Mouse (Mus musculus): ENCODE measurements at regions not wholly inside any gene's neighbourhood (a gene's known extent, or its start where the extent isn't known, plus 50 kb on each side); places are given as distances from the start of the nearest gene placed in this dataset.

DNA sequence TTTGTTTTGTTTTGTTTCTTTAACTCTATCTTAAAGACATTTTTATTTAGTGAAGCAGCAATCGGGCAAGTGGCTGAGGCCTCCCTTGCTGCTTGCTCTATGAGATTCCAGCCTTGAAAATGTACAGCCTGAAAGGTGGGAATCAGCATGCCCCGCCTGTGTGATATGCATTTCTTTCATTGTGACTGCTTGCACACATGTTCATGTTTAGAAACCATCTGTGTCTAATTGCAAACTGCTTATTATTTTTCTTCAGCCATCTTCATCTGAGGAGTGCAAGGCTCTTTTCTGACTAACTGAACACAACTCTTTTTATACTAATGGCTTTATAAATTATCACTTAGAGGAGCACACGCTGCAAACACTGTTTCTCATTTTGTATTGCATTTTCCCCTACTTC is 449.0 kb upstream of the Sptlc3 start:
- Histone ChIP-seq H3K9ac (replicated peaks) (no peak overlapping the region), H3K36me3 (no peaks in the 10 kb centered on the region), H3K27me3 (no peaks in the 10 kb centered on the region), H3K9me3 (no peaks in the 10 kb centered on the region), H3K27ac (replicated peaks) (no peak overlapping the region), H3K4me1 (no peaks in the 10 kb centered on the region), H3K4me2 (replicated peaks) (no peak overlapping the region), H3K4me3 (no peak overlapping the region)
- WGBS, result 85% methylated on average over 3 of the region's 3 CpGs
- ATAC-seq (ENCODE audit: low FRiP score, low read depth), result no peak

DNA sequence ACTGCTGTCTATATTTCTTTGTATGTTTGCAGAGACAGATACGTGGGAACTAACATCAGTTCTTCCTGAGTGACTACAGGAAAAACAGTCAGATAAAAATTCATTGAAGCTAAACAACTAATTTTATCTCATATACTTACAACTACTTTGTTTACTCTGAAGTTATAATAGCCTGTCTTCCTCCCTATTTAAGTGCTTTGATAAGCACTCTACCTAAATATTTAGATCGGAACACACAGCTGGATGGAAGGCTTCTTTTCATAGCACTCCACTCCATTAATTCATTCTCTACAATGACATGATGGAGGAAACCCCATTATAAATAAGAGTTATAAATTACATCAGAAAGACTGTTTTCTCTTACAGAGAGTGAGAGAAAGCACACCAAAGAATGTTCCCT is 438.5 kb upstream of the Sptlc3 start:
- Histone ChIP-seq H3K4me1 (no peaks in the 10 kb centered on the region), H3K27me3 (no peaks in the 10 kb centered on the region), H3K27ac (replicated peaks) (no peak overlapping the region), H3K4me3 (no peak overlapping the region), H3K36me3 (no peaks in the 10 kb centered on the region), H3K9me3 (no peaks in the 10 kb centered on the region), H3K4me2 (replicated peaks) (no peak overlapping the region), H3K9ac (replicated peaks) (no peak overlapping the region)
- WGBS, result 81% methylated on average over 2 of the region's 2 CpGs
- ATAC-seq (ENCODE audit: low FRiP score, low read depth), result no peak

DNA sequence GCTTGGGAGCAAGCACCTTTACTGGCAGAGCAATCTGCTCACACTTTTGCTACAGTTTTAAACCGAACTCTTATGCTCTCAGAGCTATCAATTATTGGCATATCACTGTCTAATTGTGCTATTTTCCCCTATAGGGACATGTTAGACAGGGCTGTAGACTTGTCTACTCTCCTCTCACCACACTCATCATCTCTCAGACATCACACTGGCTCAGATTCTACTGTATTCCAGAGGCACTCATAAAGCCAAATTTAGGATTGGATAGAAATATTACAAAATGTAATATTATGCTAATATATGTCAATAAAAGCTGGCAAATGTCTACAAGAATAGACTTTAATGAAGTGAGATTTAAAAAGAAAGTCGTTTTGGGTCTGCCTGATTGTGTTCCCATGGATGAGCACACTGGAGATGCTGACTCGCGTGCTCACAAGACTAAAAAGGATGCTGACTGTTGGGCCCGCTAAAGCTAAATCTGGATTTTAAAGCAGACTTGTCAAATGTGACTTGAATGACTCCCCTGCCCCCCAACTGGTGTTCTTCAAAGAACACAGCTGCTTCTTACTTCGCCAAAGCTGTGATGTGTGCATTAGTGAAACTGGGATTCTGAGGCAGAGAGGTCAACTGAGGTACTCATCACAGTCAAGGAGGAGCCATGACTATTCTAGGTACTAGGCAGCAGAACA is 424.3 kb upstream of the Sptlc3 start:
- Histone ChIP-seq H3K4me1 (no peaks in the 10 kb centered on the region), H3K27me3 (no peaks in the 10 kb centered on the region), H3K9ac (replicated peaks) (no peak overlapping the region), H3K36me3 (no peaks in the 10 kb centered on the region), H3K9me3 (no peaks in the 10 kb centered on the region), H3K4me2 (replicated peaks) (no peak overlapping the region), H3K27ac (replicated peaks) (no peak overlapping the region), H3K4me3 (no peak overlapping the region)
- WGBS, result 84% methylated on average over 6 of the region's 6 CpGs
- ATAC-seq (ENCODE audit: low FRiP score, low read depth), result no peak

DNA sequence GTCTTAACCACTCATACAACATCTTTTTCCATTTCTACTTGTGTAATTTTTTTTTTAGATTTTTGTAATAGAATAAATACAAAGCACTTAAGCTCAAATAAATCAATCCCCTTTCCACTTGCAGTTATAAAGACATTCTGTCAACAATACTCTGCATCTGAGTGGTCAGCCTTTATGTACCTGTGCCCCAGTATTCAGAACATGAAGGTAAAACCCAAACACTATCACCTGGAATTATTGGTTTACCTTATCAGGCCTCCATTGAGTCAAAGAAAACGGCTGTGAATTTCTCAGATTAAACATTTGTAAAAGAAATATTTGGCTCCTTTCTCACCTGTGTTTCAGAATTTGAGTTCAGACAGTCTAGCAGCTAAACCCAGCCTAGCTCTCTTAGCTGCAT is 422.0 kb upstream of the Sptlc3 start:
- no peak for ATAC-seq (ENCODE audit: low FRiP score, low read depth)
- H3K27me3 ChIP-seq, result no peaks in the 10 kb centered on the region
- WGBS, result 74% methylated on average over 1 of the region's 1 CpGs
- H3K9me3 ChIP-seq, result no peaks in the 10 kb centered on the region
- H3K4me2 ChIP-seq (replicated peaks), result no peak overlapping the region
- H3K4me1 ChIP-seq, result no peaks in the 10 kb centered on the region
- no peaks in the 10 kb centered on the region for H3K36me3 ChIP-seq
- H3K9ac ChIP-seq (replicated peaks), result no peak overlapping the region
- H3K4me3 ChIP-seq, result no peak overlapping the region
- H3K27ac ChIP-seq (replicated peaks), result no peak overlapping the region

DNA sequence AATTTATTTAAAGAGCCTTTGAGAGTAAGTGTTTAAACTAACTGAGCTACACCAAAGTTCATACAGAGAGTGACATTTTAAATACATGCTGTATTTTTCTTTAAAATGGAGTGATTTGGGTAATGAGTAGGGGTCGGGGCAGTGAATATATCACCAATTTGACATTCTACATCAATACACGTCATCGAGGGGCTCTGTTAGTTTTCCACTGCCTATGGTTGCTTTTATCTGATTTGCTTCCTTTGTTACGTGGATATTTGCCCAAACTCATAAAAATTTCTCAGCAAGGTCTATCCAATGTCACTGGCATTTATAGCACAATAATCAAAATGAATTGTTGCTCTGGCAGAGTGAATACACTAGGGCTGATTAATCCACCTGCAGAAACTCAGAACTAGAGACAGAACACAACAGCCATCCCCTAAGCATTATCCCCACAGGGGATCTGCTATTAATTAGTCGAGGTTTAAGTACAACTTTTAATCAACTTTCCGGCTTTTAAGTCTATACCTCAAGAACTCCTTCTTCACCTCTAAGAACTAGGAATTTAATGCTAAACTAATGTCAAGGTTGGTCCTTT is 400.1 kb upstream of the Sptlc3 start:
- 80% methylated on average over 6 of the region's 6 CpGs for WGBS
- no peaks in the 10 kb centered on the region for H3K36me3 ChIP-seq
- H3K27me3 ChIP-seq, result no peaks in the 10 kb centered on the region
- no peaks in the 10 kb centered on the region for H3K9me3 ChIP-seq
- H3K4me1 ChIP-seq, result no peaks in the 10 kb centered on the region
- H3K4me3 ChIP-seq, result no peak overlapping the region
- H3K9ac ChIP-seq (replicated peaks), result no peak overlapping the region
- no peak overlapping the region for H3K27ac ChIP-seq (replicated peaks)
- ATAC-seq (ENCODE audit: low FRiP score, low read depth), result no peak
- no peak overlapping the region for H3K4me2 ChIP-seq (replicated peaks)

DNA sequence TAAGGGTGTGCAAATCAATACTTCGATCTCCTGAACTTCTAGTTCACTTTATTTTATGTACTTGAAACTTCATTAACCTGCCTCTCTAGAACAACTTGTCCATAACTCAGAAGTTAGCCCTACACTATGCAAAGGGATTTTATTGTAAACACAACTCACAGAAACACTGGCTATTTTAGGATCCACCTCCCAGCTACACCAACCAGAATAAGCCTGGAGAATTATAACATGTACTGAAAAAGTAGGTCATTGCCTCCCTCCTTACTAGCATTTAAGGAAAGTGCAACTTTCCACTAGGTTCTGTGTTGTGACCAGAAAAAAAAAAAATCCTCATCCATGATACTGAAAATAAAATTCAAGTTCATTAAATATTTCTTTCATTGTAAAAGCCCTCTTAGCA is 382.0 kb upstream of the Sptlc3 start:
- 85% methylated on average over 1 of the region's 1 CpGs for WGBS
- H3K4me2 ChIP-seq (replicated peaks), result no peak overlapping the region
- H3K4me3 ChIP-seq, result no peak overlapping the region
- no peak overlapping the region for H3K27ac ChIP-seq (replicated peaks)
- H3K27me3 ChIP-seq, result no peaks in the 10 kb centered on the region
- H3K9me3 ChIP-seq, result no peaks in the 10 kb centered on the region
- ATAC-seq (ENCODE audit: low FRiP score, low read depth), result no peak
- H3K9ac ChIP-seq (replicated peaks), result no peak overlapping the region
- H3K4me1 ChIP-seq, result no peaks in the 10 kb centered on the region
- H3K36me3 ChIP-seq, result no peaks in the 10 kb centered on the region

DNA sequence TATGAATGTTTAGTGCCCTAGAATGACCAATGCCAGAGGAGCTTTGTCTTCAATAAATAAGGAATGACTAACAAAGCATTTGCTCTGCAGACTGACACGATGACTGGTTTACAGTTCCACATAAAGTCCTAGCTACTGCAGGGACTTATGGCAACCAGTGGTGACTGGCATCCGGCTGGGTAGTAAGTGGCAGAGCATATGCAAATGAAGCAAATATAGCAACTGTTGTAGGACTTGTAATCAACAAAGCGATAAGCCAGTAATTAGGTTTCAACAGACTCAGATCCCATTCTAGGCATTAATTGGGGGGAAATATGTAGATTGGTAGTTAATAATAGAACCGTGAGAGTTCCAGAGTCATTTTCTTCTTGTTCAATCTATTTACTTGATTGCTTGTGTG is 379.2 kb upstream of the Sptlc3 start:
- Histone ChIP-seq H3K4me1 (no peaks in the 10 kb centered on the region), H3K27ac (replicated peaks) (no peak overlapping the region), H3K27me3 (no peaks in the 10 kb centered on the region), H3K4me3 (no peak overlapping the region), H3K9me3 (no peaks in the 10 kb centered on the region), H3K4me2 (replicated peaks) (no peak overlapping the region), H3K36me3 (no peaks in the 10 kb centered on the region), H3K9ac (replicated peaks) (no peak overlapping the region)
- WGBS, result 86% methylated on average over 4 of the region's 4 CpGs
- ATAC-seq (ENCODE audit: low FRiP score, low read depth), result no peak

DNA sequence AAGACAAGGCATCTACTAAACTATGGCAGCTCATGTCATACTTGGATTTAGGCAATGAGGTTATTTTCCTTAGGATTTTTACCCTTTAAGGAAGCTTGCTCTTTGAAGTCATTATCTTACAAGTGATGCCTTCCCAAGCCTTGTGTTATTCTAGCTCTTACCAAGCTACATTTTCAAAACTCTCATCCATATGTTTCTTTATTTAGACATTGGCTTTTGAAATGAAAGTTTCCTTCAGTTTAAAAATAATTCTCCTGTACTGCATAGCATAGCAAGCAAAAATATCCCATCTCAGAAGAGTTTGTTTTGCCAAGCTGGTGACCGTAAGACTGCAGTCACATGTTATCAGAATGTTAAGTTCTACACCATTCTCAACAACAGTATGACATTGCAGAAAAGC is 372.8 kb upstream of the Sptlc3 start:
- no peaks in the 10 kb centered on the region for H3K27me3 ChIP-seq
- no peak overlapping the region for H3K4me2 ChIP-seq (replicated peaks)
- no peak overlapping the region for H3K4me3 ChIP-seq
- WGBS, result 93% methylated on average over 1 of the region's 1 CpGs
- no peaks in the 10 kb centered on the region for H3K9me3 ChIP-seq
- no peaks in the 10 kb centered on the region for H3K36me3 ChIP-seq
- H3K27ac ChIP-seq (replicated peaks), result no peak overlapping the region
- H3K4me1 ChIP-seq, result no peaks in the 10 kb centered on the region
- H3K9ac ChIP-seq (replicated peaks), result no peak overlapping the region
- ATAC-seq (ENCODE audit: low FRiP score, low read depth), result no peak

DNA sequence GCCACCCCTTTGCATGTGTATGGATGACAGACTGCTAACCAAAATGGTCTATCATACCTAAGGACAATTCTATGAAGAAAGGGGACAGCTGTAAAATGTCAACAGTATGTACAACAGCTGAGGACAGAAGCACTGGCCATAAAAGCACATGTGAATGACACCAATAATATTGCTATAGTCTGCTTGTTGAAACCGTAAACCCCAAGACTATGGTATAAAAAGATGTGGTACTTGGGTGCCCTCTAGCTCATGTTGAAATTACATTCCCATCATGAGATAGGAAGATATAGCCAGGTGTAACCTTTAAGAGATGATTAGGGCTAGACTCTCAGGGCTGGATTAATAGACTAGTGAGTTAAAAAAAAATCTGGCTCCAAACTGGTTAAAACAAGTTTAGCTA is 361.6 kb upstream of the Sptlc3 start:
- ATAC-seq (ENCODE audit: low FRiP score, low read depth), result no peak
- no peaks in the 10 kb centered on the region for H3K36me3 ChIP-seq
- no peak overlapping the region for H3K9ac ChIP-seq (replicated peaks)
- H3K9me3 ChIP-seq, result no peaks in the 10 kb centered on the region
- WGBS, result 59% methylated on average over 1 of the region's 1 CpGs
- no peaks in the 10 kb centered on the region for H3K27me3 ChIP-seq
- H3K27ac ChIP-seq (replicated peaks), result no peak overlapping the region
- no peaks in the 10 kb centered on the region for H3K4me1 ChIP-seq
- no peak overlapping the region for H3K4me2 ChIP-seq (replicated peaks)
- no peak overlapping the region for H3K4me3 ChIP-seq

DNA sequence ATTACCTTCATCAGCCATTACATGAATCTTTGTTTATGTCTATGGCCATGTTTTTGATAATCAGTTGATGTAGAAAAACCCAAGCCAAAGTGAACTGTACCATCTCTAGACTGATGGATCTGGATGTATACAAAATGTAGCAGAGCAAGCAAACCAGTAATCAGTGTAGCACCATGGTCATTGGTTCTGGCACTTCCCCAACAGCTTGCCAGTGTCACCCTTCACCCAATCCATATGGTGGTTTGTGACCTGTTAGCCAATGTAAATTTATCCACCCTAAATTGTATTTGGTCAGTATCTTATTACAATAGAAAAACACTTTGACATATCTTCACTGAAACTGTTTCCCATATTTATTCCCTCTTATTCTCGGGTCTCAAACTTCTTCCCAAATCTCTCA is 346.7 kb upstream of the Sptlc3 start:
- WGBS, result 77% methylated on average over 1 of the region's 1 CpGs
- no peak overlapping the region for H3K27ac ChIP-seq (replicated peaks)
- no peak overlapping the region for H3K4me3 ChIP-seq
- H3K27me3 ChIP-seq, result no peaks in the 10 kb centered on the region
- no peak for ATAC-seq (ENCODE audit: low FRiP score, low read depth)
- H3K9ac ChIP-seq (replicated peaks), result no peak overlapping the region
- H3K4me2 ChIP-seq (replicated peaks), result no peak overlapping the region
- no peaks in the 10 kb centered on the region for H3K36me3 ChIP-seq
- H3K4me1 ChIP-seq, result no peaks in the 10 kb centered on the region
- no peaks in the 10 kb centered on the region for H3K9me3 ChIP-seq

DNA sequence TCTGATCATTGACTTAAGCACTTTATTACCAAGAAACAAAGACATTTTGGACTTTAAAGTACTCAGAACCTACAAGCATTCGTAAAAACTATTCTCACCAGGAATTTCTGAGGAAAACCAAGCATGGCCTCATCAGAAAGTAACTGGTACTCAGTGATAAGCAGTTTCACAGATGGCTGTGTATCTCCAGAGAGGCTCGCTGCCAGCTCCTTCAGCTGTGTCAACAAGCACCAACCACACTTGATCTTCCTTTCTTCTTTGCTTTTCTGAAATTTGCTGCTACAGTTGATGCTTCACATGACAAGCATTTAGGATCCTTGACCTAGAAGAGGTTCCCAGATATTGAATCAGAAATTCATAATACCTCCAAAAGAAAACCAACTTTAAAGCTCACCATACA is 314.1 kb upstream of the Sptlc3 start:
- ATAC-seq (ENCODE audit: low FRiP score, low read depth), result no peak
- H3K9ac ChIP-seq (replicated peaks), result no peak overlapping the region
- H3K9me3 ChIP-seq, result no peaks in the 10 kb centered on the region
- no peaks in the 10 kb centered on the region for H3K27me3 ChIP-seq
- H3K4me1 ChIP-seq, result no peaks in the 10 kb centered on the region
- H3K4me3 ChIP-seq, result no peak overlapping the region
- H3K36me3 ChIP-seq, result no peaks in the 10 kb centered on the region
- WGBS, result 88% methylated on average over 2 of the region's 2 CpGs
- H3K27ac ChIP-seq (replicated peaks), result no peak overlapping the region
- H3K4me2 ChIP-seq (replicated peaks), result no peak overlapping the region

DNA sequence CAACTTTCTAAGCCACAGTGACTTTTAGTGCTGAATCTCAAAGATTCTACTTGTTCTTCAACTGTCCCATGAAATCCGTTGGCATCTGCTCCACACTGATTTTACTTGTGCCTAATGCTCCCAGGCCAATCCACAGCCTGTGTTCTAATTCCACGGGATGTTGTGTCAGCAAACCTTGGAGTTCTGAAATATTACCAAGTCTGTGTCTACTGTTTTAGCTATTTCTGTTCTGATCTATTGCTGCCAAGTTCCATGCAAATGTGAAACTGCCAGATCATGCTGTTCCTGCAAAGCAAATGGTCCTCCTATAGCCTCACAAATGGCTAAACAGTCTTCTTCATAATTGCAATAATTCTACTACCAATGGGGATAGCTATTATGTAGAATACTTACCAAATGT is 295.4 kb upstream of the Sptlc3 start:
- no peaks in the 10 kb centered on the region for H3K4me1 ChIP-seq
- H3K36me3 ChIP-seq, result no peaks in the 10 kb centered on the region
- no peaks in the 10 kb centered on the region for H3K9me3 ChIP-seq
- no peak overlapping the region for H3K27ac ChIP-seq (replicated peaks)
- H3K4me3 ChIP-seq, result no peak overlapping the region
- 77% methylated on average over 2 of the region's 2 CpGs for WGBS
- H3K4me2 ChIP-seq (replicated peaks), result no peak overlapping the region
- H3K27me3 ChIP-seq, result no peaks in the 10 kb centered on the region
- no peak for ATAC-seq (ENCODE audit: low FRiP score, low read depth)
- no peak overlapping the region for H3K9ac ChIP-seq (replicated peaks)

DNA sequence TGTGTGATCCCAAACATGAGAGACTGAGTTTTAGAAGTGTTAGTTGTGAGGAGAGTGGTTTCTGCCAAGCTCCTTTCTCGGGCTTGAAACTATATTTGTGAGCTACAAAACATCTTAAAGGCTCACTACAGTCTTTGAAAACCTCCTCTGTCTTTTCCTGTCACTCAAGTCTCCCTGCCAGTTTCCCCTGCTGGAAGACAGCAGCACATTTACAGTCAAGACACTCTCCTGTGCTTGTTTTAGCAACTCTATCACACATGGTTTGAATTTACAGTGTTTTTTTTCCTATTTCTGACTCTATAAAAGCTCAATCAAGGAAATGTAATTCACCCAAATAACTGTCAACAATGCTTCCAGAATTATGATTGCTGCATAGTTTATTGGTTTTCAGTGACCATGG is 286.1 kb upstream of the Sptlc3 start:
- no peak for ATAC-seq (ENCODE audit: low FRiP score, low read depth)
- WGBS, result 60% methylated on average over 1 of the region's 1 CpGs

More for the DNA sequence above, 286.1 kb upstream of the Sptlc3 start:
- no peaks in the 10 kb centered on the region for H3K9me3 ChIP-seq
- no peaks in the 10 kb centered on the region for H3K27me3 ChIP-seq
- no peaks in the 10 kb centered on the region for H3K36me3 ChIP-seq
- H3K27ac ChIP-seq (replicated peaks), result no peak overlapping the region
- no peak overlapping the region for H3K4me2 ChIP-seq (replicated peaks)
- no peaks in the 10 kb centered on the region for H3K4me1 ChIP-seq
- H3K4me3 ChIP-seq, result no peak overlapping the region
- no peak overlapping the region for H3K9ac ChIP-seq (replicated peaks)
